Mouse (Mus musculus) heart, postnatal 10 days (tissue): ENCODE results near the gene 4930453N24Rik. TPM values are rescaled to one million over a fixed set of nuclear protein-coding genes. Genes with fewer than 3 reads are reported as not detected.

Experiments used
- DNase-seq, 2 experiments: peaks; one replicate each; pipeline ENCODE4 v3.0.0; 2021
- intact Hi-C: fragments of 180-260 bp; cut with DNase I; formaldehyde crosslinking; loops from one replicate; pipeline ENCODE4 v1.15.1; 2025
- total RNA-seq, 2 experiments: library from RNA; stranded (reverse); gene quantifications; 2 replicates each; pipeline ENCODE4 v1.2.3; 2021

The 4930453N24Rik gene
- 10 to 100 TPM; 27.1 to 31.0 TPM for total RNA-seq

DNA sequence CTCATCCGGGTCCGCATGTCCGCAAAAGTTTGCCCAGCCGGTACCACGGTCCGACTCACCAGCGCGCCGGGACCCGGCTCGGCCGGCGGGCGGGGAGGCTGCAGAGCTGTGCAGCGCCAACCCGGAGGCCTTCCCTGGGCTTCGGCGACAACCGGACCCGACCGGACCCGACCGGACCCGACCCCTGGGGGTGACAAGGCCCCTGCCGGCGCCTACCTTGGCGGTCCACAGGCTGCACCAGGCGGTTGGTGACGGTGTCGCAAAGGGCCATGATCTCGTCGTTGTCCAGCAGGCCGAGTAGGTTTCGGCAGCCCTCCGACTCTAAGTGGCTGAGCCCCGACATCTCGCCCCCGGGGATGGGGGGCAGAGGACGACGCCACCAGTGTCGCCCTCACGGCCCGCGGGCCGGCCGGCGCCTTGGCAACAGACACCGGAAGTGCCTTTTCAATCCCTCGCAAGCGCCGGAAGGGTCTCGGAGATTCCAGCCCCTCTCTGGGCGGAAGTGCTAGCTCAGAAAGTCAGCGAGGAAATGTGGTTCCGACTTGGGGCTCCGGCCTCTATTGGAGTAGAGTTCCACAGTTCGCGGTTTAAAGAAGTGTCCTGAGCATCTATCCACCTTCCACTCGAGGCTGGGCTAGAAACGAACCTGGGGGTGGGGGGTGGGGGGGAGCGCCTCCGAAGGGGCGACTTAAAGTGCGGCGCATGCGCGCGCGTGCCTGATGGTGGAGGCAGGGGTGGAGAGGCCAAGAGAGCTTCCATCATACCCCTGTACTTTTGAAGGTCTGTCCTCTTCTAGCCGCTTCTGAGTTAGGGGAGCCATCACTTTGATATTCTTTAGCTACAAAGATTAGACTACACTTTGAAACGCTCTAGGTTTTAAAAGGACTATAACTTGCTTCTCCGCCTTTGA, at the start of gene 4930453N24Rik:
Gene 4930453N24Rik, minus strand, starts transcription at position 641 of the 910 bp plus-strand sequence.
- intact Hi-C loops, result loop anchor here (2.0 to 10.0 kb wide), 3 partner anchors 82 to 794 kb away; partner anchors contain the start of gene Chmp2b
- DNase-seq, result peak; percentile 90 to 93

DNA sequence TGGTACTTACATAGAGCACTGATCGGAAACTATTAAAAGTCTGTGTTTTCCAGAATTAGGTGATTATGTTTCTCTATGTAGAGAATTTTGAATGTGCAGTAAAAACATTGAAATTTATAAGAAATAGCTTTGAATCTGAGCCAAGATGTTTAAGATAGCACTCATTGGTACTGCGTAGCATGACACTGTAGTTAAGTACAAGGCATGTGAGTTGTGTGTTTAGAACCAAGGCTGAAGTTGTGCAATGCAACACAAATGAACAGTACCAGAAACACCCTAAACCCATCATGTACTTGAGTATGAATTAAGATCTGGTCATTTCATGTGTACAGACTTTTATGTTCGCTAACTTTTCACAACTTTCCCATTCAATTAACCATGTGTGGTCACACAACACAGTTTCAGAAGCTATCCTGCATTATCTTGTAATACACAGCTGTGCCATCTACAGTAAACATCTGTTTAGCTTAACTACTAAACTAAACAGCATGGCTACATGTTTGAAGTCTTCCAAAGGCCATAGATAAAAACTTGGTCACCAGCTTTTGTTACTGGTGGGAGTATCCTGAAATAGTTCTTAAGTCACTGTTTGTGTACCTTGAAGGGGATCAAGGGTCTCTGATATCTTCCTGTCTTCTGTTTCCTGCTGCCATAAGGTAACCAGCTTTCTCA, 46.3 kb upstream of the 4930453N24Rik start:
- no peak for DNase-seq
- intact Hi-C loops, result no loop called here

DNA sequence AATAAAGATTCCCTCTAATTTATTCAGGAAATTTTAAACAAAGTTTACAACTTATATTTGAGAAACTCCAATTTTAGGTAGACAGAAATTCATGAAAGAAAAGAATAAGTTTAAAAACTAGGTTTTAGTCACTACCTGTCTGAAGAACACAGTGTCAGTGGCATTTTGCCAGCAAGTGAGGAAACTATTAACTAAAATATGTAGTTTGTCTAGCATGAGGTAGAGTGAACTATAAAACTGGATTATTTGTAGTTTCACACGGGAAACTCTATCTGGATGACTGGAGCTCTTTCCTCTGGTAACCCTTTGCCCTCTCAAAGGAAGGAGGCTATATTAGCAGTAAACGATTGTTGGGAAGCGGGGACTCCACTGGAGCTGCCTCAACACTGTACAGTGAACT, 32.1 kb upstream of the 4930453N24Rik start:
- intact Hi-C loops, result no loop called here

DNA sequence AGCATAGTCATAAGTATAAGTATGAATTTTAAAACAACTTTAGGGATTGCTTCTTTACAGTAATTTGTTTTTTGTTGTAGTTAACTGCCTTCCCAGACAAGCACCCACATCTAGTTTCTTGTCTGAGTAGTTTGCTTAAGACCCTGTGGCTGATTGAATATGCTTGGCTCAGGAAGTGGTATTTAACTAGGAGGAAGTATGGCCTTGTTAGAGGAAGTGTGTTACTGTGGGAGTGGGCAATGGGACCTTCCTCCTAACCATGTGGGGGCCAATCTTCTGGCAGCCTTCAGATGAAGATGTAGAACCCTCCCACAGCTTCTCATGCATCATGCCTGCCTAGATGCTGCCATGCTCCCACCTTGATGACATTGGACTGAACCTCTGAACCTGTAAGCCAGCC, 30.7 kb upstream of the 4930453N24Rik start:
- intact Hi-C loops, result no loop called here
- DNase-seq, result no peak

More for the DNA sequence above, 32.1 kb upstream of the 4930453N24Rik start:
- no peak for DNase-seq

DNA sequence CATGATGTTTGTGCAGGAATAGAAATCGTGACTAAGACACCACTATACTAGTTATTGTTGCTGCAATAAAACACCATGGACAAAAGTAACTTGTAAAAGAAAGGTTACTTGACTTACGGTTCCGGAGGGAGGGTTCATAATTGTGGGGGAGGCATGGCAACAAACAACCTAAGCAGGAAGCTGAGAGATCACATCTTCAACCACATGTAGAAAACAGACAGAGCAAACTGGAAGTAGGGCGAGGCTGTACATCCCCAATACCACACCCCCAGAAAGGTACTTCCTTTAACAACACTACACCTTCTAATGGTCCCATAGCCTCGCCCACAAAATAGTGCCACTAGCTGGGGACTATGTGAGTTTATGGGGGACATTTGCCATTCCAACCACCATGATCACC, 29.4 kb upstream of the 4930453N24Rik start:
- intact Hi-C loops, result no loop called here
- DNase-seq, result no peak

DNA sequence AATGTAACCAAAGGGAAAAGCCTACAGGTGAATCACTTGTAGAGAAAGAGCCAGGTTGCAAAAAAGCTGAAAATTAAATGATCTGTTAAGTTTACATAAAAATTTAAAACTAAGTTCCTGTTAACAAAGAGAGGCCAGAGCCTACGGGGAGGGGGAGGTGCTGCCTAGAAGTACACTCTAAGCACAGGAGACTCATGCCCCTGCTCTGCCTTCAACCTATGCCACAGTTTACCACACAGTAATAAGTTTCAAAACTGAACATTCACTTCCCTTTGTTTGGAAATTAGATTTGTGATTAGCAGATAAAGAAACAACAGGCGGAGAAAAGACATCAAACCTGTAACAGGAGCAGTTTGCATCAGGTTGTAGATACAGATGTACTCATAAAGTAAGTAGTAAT, 23.8 kb upstream of the 4930453N24Rik start:
- DNase-seq, result no peak
- intact Hi-C loops, result no loop called here

DNA sequence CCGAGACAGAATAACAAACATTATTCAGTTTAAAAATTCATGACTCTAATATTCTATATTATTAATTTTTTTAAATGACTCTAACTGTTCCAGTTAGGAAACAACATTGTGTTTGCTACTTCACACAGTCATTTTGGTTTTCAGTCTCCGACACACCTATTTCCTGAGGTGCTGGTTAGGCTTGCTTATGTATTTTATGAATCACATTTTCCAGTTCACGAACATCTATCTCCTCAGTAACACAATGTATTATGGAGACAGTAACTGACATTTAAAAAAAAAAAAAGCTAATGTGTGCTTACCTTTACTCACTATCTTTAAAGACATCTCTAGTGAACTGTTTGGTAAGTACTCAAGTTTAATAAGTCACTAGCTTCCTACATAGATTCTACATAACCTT, 18.7 kb upstream of the 4930453N24Rik start:
- intact Hi-C loops, result no loop called here
- no peak for DNase-seq

DNA sequence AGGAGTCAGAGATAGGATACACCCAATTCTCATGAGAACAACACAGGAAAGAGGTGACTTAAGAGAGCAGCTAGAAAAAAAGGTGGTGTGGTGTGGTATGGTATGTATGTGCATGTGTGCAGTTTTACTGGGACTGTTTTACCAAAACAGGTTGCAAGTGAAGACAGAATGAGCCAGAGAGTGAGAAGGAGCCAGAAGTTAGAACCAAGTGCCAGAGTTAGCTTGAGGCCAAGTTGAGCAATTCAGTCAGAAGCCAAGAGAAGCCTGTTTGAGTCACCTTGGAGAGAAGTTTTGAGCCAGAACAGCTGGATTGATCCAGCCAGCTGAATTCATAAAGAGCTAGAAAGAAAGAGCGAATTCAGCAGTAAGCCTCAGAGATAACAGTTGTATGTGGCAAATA, 4.6 kb upstream of the 4930453N24Rik start:
- DNase-seq, result no peak
- intact Hi-C loops, result loop anchor here (10.0 kb wide), 1 partner anchor 789 kb away; the partner anchor contains the start of gene Chmp2b

DNA sequence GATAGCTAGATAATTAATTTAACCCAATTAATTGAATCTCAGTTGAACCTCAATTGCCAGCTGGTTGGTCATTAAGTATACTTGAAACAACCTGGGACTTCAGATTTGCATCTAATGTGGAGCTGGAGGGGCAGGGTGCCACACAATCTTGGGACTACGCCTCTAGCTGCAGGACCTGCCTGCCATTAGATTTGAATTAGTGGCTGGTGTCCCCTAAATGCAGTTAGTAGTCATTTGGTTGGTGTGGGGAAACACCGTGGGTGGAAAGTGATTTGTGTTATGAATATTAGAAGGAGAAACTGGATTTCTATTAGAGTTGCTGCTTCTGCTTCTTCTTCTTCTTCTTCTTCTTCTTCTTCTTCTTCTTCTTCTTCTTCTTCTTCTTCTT, 464 bp upstream of the 4930453N24Rik start:
- no peak for DNase-seq
- intact Hi-C loops, result loop anchor here (2.0 to 10.0 kb wide), 3 partner anchors 81 to 793 kb away; partner anchors contain the start of gene Chmp2b

DNA sequence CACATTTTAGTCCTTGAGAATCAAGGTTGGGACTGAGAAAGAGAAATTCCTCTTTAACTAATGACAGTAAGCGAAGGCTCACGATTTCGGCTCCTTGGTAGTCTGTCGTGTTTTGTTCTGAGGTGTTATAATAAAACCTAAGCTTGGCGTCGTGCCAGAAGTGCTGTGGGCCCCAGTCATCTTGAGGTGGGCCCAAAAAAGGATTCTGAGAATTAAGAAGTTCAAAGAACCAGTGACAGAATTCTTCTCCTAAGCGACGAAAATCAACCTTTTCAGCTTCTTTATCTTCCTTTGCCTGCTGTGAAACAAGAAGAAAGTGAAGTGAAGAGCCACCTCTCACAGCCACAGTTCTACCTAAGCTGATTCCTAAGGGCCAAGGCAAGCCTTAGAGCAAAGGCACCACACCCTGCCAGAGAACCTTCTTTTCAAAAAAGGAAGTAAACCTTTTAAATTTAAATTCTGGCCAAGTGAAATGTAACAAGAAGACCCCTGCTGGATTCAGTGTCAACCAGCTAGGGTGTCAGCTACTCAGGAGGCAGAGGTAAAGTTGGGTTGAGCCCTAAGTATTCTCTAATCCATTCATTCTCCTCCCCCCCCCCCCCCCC, 4.2 kb downstream of the 4930453N24Rik start:
- intact Hi-C loops, result no loop called here
- no peak for DNase-seq

DNA sequence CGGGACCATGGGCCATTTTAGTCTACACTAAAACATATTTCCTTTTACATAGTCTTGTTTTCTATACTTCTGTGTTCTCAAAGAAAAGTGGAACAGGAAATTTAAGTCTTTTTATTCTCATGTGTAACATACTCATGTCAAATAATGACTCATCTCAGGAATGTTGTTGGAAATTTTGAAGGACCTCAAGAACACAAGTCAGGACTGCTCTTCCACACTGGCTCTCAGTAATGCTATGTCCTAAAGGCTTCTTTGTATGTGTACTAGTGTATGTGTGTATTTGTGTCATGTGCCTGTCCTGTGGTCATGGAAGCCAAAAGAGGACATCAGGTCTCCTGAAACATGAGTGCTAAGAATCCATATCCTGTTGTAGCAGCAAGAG, 11.7 kb downstream of the 4930453N24Rik start:
- no peak for DNase-seq
- intact Hi-C loops, result no loop called here

DNA sequence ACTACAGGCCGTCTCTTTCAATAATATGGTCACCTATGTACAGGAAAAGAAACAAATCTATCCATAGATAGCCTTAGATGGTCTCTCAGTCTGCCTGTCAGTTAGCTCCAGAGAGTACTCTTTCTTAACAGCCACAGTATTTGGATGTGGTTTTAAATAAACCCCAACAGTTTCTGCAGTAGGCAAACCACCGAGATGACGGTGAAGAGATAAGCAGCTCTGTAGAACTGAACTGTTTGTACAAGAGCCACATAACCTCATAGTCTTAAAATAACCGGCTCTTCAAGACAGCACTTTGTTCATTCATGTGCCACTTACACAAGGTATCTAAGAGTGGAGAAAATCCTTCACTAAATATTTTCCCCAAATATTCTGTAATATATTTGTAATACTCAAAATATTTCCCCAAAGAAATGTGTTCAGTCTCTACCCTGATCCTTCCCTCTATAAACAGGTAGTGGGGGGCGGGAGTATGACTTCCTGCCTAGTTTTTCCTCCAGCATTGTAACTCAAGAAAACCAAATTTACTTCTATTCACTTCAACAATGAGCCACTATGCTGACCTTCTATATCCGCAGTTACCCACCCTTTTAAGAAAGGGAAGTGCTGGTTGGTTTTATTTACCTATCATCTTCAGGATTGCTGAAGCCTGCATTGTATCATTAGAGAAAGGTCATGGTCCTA, 12.3 kb downstream of the 4930453N24Rik start:
- DNase-seq, result peak; percentile 22 to 30

DNA sequence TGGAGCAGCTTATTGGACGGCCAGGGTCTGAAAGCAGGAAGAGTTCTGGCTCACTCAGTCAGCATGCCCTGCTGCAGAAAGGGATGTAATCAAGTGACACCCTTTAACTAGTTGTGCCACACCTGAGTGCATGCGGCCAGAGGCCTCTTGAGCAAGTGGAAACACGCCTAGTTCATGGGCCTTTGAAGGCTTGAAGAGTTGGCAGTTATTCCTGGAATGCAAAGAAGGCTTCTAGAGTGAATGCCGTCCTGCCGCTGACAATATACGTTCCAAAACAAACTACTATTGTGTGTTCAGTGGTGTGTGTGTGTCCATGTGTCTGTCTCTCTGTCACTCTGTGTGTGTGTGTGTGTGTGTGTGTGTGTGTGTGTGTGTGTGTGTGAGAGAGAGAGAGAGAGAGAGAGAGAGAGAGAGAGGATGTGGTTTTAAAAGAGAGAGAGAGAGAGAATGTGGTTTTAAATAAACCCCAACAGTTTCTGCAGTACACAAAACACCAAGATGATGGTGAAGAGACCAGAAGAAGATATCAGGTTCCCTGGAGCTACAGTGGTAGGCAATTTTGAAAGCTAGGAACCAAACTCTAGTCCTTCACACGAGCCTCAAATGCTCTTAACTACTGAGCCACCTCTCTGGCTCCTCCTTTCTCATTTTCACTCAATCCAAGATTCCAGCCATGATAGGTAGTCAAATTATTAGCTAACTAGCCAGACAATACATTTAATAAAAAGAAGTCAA, 13.1 kb downstream of the 4930453N24Rik start:
- intact Hi-C loops, result no loop called here

More for the DNA sequence above, 12.3 kb downstream of the 4930453N24Rik start:
- intact Hi-C loops, result no loop called here

DNA sequence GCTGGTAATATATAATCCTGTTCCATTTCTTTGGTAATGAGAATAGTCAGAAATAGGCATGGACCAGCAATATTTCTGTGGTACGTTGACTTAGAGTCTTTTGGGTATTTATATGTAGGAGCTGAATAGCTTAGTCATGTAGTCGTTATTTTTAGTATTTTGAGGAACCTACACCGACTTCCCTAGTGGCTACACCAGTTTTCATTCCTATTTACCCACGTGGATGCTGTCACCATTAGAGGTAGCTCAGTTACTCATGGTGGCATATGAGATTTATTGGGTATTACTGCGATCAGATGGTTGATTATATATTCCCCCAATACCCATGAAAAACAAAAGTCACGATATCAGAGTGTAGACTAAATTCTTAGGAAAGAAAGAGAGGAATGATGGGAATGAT, 14.6 kb downstream of the 4930453N24Rik start:
- intact Hi-C loops, result no loop called here

More for the DNA sequence above, 13.1 kb downstream of the 4930453N24Rik start:
- DNase-seq, result no peak

DNA sequence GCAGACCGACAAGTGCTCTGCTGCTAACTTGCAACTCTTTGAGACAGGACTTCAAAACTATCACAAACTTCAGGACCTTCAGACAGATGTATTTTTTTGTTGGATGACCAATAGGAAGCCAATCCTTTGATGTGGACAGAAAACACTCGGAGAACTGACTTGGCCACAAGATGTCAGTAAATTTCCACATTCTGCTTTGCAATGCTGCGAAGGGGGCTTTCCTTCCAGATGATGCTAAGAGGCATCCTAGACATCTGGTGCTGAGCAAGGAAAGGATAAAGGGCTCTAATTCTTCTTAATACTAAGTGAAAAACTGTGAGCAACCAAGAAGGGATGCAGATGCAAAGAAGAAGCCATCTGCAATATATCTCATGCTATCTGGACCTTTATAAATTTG, 16.2 kb downstream of the 4930453N24Rik start:
- peak; percentile 35 to 57 for DNase-seq
- intact Hi-C loops, result loop anchor here (2.0 kb wide), 2 partner anchors 144 to 718 kb away; no protein-coding TSS in a partner anchor

More for the DNA sequence above, 14.6 kb downstream of the 4930453N24Rik start:
- DNase-seq, result no peak

DNA sequence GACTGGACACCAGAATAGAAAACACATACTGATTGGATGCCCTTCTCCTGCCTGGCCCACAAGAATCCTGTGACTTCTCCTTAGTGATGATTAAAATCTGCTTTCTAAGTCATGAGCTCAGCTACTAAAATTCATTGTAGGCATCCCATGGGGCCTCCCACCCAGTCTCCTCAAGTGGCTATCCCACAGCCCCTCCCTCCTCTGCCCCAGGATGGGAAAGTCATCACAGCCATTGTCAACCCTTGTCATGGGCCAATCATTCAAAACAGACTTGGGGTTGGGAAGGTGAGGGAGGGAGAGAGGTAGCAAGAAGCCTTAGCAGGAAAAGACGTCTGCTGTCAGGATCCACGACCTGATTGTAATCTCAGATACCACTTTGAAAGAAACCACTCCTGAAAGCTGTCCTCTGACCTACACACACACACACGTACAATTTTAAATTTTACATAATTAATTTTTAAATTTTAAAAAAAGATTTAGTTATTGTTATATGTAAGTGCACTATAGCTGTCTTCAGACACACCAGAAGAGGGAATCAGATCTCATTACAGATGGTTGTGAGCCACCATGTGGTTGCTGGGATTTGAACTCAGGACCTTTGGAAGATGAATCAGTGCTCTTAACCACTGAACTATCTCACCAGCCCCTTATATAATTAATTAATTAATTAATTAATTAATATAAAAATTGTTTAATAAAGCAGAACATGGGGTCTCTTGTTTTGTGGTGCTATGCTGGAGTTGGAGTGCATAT, 16.8 kb downstream of the 4930453N24Rik start:
- DNase-seq, result no peak
- intact Hi-C loops, result loop anchor here (2.0 kb wide), 2 partner anchors 145 to 719 kb away; no protein-coding TSS in a partner anchor

DNA sequence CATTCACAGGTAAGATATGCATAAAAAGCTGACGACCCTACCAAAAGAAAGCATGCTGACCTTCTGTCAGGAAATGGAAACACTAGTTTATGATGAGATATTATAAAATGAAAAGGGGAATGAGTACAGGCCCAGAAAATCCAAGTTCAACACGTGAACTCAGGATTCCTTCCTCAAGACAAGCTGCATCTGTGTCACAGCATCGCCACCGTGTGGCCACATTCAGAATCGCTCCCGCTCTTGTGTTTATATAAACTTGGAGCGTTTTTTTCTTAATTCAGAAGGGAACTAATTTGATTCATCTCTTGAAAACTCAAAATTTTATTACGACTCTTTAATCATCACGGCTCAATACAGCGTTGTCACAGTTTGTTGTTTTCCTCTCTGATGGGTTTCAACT, 22.7 kb downstream of the 4930453N24Rik start:
- intact Hi-C loops, result loop anchor here (1.0 to 10.0 kb wide), 4 partner anchors 876 to 1807 kb away; no protein-coding TSS in a partner anchor
- peak; percentile 70 to 81 for DNase-seq

DNA sequence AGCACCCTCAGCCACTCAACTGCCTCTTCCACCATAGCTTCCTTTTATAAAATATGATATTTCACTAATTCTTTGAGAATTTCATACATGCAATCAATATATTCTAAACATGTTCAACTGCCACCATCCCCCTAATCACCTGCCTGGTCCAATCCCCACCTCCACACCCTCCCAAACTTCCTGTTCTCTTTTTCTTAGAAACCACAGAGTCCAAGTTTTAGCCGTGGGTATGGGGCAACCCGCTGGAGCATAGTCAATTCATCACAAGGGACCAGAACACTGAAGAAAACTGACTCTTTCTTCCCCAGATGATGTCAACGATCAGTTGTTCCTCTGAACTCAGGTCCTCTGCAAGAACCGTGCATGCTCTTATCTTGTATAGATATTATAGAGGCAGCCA, 25.9 kb downstream of the 4930453N24Rik start:
- intact Hi-C loops, result loop anchor here (5.0 to 10.0 kb wide), 2 partner anchors 873 to 1730 kb away; no protein-coding TSS in a partner anchor
- DNase-seq, result no peak

DNA sequence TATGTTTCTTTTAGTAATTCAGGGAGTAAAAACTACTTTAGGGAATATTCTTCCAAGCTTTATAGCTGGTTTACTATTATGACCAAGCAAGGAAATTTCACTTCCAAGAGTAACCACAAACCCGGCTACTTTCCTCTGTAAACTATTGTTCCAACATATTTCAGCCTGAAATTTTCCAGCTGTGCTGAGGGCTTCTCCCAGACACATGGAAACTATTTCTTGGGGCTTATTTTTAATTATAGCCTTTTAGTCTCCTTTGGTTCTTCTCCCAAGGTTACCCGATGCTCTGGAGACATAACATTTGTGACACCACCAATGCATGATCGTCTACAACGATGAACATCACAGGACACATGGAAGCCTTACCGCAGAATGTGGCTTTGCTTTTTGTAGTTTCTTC, 33.7 kb downstream of the 4930453N24Rik start:
- intact Hi-C loops, result no loop called here
- DNase-seq, result no peak
